Mouse (Mus musculus): ENCODE results near the gene Gpbar1. TPM values are rescaled to one million over a fixed set of nuclear protein-coding genes. Genes with fewer than 3 reads are reported as not detected.

Gpbar1 gene
- not detected for total RNA-seq (2021)

DNA sequence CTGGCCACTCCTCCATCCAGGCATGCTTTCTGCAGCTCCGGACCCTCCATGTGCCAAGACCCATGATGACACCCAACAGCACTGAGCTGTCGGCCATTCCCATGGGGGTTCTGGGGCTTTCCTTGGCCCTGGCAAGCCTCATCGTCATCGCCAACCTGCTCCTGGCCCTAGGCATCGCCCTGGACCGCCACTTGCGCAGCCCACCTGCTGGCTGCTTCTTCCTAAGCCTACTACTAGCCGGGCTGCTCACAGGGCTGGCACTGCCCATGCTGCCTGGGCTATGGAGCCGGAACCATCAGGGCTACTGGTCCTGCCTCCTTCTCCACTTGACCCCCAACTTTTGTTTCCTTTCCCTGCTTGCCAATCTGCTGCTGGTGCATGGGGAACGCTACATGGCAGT, at the start of gene Gpbar1:
Gene Gpbar1, plus strand, starts transcription at position 13 of the 400 bp plus-strand sequence.
- no peak for DNase-seq (ENCODE audit: extremely low spot score in 1 of 2, low spot score in 1 of 2)

- DNase-seq (ENCODE audit: extremely low spot score in 1 of 2, low spot score in 1 of 2) = no peak
Observed at GRCm38 (mm10) chr1:74229942-74230341, 48.4 kb upstream of the Gpbar1 start.

DNA sequence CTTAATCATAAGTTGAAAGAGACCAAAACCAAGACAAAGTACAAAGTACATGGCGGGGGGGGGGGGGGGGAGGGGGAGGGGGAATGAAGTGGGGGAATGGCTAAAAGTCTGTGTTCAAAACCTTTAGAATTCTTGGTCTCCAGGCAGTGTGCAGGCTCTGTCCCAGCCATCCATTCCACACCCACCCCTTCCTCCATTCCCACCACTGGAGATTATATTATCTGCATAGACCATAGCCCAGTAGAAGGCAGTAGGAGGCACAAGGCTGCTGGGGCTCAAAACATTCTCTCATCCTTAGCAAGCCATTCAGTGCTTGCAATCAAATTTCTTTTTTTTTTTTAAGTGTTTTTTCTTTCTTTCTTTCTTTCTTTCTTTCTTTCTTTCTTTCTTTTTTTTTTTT, 47.4 kb upstream of the Gpbar1 start:
- no peak for DNase-seq (ENCODE audit: extremely low spot score in 1 of 2, low spot score in 1 of 2)

DNA sequence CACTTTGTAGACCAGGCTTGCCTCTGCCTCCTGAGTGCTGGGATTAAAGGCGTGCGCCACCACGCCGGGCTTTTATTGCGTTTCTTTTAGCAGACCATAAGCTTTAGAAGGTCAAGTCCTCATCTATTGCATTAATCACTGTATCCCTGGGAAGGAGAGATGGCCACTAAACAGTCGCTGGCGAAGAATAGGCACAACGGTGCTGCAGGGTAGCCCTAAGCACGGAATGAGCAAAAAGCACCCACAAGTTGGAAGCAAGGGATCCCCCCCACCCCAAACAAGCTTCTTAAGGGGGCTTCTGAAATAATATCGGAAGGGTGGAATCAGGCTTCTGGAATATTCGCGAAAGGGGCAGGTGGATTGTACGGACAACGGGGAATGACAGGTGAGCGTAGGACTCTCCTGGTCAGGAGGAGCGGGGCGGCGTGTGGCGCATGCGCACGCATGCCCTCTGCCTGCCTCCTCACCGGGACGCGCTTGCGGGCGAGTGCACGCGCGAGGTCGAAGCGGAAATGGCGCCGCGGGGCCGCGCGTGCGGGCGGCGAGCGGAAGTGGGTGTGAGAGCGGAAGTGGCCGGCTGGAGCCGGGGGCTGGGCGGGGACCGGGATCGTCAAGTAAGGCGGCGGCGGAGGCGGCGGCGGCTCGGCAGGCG, 42.3 kb upstream of the Gpbar1 start, which contains the start of gene Arpc2:
Gene Arpc2, plus strand, starts transcription at position 147 of the 652 bp plus-strand sequence.
- peak; percentile 87 to 92 for DNase-seq (ENCODE audit: extremely low spot score in 1 of 2, low spot score in 1 of 2)

DNA sequence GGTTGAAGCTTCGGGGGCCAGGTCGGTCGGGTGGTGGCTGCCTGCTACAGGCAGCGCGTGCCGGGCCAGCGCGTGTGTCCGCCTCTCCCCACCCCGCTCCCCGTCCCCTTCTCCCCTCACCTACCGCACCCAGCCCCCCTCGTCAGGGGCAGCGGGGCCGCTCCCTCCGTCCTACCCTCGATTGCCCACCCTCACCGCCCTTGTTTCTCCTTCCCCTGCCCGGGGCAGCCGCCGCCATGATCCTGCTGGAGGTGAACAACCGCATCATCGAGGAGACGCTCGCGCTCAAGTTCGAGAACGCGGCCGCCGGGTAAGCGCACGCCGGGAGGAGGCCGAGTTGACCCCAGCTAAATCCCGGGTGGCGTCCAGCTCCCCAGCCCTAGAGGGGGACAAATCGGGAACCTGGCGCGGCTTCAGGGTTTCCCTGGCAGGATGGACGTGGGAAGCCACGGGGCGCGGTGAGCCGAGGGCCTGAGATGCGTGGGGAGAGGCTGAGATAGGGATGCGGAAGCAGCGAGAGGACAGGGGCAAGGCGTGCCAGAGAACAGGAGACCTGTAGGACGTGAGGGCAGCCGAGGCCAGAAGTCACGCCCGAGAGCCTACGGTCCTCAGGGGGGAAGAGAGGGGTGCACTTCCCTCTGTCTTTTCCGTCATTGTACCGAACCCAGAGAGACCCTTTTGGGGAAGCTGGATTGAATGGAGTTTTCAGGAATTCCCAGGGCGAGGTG, 41.6 kb upstream of the Gpbar1 start:
- DNase-seq (ENCODE audit: extremely low spot score in 1 of 2, low spot score in 1 of 2) = peak; percentile 19 to 34

DNA sequence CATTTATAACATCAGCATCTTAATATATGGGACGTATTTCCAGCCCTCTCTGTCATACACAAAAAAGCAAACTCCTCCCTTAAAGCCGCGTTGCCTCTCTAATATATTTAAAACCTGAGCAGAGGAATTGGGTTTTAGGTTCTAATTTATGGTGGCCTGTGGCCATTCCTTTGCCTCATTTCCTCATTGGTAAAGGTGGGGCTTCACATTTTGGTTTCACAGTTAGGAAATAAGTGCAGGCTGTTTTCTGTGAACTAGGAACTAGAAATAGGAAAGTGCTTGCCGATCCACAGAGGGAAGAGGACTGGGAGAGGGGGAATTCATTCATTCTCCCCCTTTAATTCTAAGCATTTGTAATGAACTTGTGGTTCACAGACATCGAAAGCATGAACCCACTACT, 40.7 kb upstream of the Gpbar1 start:
- no peak for DNase-seq (ENCODE audit: extremely low spot score in 1 of 2, low spot score in 1 of 2)

DNA sequence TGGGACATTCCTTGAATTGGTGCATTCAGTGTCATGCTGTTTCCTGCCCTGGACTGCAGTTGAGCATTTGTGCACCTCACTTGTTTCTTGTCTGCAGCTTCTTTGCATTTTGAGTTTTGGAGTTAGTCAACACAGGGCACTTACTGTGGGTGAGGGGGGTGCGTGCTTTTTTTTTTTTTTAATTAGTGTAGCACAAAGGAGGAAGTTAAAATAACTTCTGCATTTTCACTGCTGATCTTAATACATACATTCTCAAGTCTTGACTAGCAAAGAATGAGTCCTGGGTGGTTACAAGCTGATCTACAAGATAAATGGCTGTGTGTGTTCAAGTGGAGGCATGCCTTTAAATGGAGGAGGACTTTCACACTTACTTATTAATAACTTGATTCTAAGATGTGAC, 40.2 kb upstream of the Gpbar1 start:
- no peak for DNase-seq (ENCODE audit: extremely low spot score in 1 of 2, low spot score in 1 of 2)

DNA sequence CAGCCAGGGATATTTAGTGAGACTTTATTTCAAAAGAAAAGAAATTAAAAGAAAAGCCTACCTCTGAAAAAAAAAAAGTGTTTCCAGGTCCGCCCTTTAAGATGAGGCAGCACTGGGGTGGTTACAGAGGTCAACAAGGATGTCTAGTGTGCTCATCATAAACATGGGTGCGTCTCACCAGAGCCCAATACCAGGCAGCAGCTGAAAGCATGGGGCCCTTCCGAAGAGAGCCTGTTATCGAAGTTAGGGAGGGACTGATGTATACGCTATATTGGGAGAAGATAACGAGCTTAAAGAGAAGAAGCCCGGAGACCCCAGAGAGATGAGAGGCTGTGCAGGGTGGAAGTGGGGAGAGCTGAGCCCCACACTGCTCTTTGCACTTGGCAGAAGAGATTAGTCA, 39.2 kb upstream of the Gpbar1 start:
- DNase-seq (ENCODE audit: extremely low spot score in 1 of 2, low spot score in 1 of 2) = no peak

DNA sequence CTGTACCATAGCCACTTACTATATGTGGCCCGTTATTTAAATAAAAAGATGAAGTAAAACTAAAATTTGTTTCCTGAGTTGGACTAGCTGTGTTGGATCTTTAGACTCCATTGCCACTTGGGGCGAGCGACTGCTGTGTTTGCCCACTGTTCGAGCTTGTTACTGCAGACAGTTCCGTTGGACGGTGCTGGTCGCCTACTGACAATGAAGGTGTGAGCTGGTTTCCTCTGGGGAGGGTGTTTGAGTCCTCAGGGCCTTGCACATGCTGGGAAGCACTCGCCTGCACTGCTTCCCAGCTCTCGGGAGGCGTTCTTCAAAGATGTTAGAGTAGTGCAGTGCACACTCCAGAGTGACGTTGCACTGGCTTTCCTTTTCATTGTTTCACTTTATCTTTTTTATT, 38.7 kb upstream of the Gpbar1 start:
- DNase-seq (ENCODE audit: extremely low spot score in 1 of 2, low spot score in 1 of 2) = peak in 1 of 2 experiments; percentile 23

- DNase-seq (ENCODE audit: extremely low spot score in 1 of 2, low spot score in 1 of 2) = peak; percentile 29 to 46
Observed at GRCm38 (mm10) chr1:74240311-74240710, 38.0 kb upstream of the Gpbar1 start.

GRCm38 (mm10) chr1:74240832-74241231, 37.5 kb upstream of the Gpbar1 start:
- no peak for DNase-seq (ENCODE audit: extremely low spot score in 1 of 2, low spot score in 1 of 2)

GRCm38 (mm10) chr1:74245525-74245924, 32.8 kb upstream of the Gpbar1 start:
- DNase-seq (ENCODE audit: extremely low spot score in 1 of 2, low spot score in 1 of 2) = no peak

DNA sequence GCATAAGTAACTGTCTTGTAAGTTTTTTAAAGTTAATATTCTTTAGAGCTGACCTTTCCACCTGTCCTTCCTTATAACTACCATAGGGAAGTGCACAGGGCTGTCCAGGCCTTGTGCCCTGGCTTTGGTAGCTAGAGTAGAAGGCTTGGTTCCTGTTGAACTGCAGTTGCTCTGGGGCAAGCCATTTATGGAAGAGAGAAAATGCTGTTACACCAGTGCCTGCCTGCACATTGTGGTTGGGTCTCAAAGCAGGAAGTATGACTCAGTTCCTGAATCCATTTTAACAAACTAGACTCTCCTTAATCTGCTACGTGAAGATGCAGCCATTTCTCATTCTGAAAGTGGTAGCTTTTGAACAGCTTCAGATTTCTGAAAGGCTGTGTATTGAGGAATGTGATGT, 29.6 kb upstream of the Gpbar1 start:
- no peak for DNase-seq (ENCODE audit: extremely low spot score in 1 of 2, low spot score in 1 of 2)

GRCm38 (mm10) chr1:74249331-74249980, 28.9 kb upstream of the Gpbar1 start:
- no peak for DNase-seq (ENCODE audit: extremely low spot score in 1 of 2, low spot score in 1 of 2)

DNA sequence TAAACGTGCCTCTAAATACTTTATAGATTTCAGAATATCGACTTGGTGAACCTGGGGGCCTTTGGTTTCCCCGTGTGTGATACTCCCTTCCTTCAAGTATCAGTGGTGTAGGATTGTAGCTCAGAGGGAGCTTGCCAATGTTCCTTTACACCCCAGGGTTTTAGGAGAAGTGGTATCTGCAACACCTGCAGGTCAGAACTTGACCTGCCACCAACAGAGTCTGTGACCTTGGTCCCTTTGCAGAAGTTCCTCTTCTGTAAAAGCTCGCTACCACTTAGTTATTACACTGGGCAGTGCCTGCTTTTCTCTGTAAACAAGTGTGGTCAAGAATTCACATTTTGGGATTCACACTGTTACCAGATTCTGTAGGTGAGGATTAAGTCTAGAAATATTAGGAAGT, 28.3 kb upstream of the Gpbar1 start:
- no peak for DNase-seq (ENCODE audit: extremely low spot score in 1 of 2, low spot score in 1 of 2)

GRCm38 (mm10) chr1:74255704-74256345, 22.5 kb upstream of the Gpbar1 start:
- DNase-seq (ENCODE audit: extremely low spot score in 1 of 2, low spot score in 1 of 2) = no peak

GRCm38 (mm10) chr1:74256782-74257181, 21.6 kb upstream of the Gpbar1 start:
- DNase-seq (ENCODE audit: extremely low spot score in 1 of 2, low spot score in 1 of 2) = no peak

- no peak for DNase-seq (ENCODE audit: extremely low spot score in 1 of 2, low spot score in 1 of 2)
Observed at GRCm38 (mm10) chr1:74262510-74262909, 15.8 kb upstream of the Gpbar1 start.

DNA sequence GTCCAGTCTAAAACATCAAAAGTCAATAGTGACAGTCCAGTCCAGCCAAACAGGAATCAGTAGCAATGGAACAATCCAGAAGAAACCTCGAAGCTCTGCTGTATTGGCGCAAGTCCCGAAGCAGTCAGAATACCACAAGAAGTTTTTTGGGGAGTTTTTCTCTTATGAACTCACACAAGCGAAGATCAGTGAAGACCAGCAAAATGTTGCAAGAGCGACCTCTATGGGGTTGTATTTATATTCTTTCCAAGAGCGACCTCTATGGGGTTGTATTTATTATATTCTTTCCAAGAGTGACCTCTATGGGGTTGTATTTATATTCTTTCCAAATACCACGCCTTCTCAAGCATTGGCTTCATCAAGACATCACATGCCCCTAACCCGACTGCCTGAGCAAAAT, 9.6 kb upstream of the Gpbar1 start:
- no peak for DNase-seq (ENCODE audit: extremely low spot score in 1 of 2, low spot score in 1 of 2)

DNA sequence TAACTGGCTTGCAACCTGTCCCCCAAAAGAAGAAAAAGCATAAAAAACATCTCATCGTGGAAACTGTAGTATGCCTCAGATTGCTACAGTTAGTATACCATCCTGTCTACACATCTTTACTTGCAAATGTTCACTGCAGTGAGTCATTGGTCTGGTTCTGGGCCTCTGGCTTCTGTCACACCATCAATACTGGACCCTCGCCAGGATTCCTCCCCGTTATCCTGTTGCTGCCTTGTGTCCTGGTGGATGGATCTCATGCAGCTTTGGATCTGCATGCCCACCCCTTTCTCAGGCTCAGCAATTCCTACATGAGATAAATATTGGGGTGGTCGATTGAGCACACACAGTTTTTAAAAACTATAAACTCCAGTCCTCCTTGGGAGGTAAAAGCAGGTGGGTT, 6.7 kb upstream of the Gpbar1 start:
- peak in 1 of 2 experiments; percentile 33 for DNase-seq (ENCODE audit: extremely low spot score in 1 of 2, low spot score in 1 of 2)

GRCm38 (mm10) chr1:74275015-74275414, 3.3 kb upstream of the Gpbar1 start:
- DNase-seq (ENCODE audit: extremely low spot score in 1 of 2, low spot score in 1 of 2) = no peak
